Mouse (Mus musculus) ES-E14 (cell line): ENCODE measurements around the gene Tgm7.

Experiments used
- HCFC1 ChIP-seq: IDR thresholded peaks from 2 replicates; pipeline ENCODE4 v1.6.1; 2012; ENCODE audit warnings: low read length, inconsistent platforms, borderline replicate concordance; ENCODE audit not compliant: insufficient read depth
- MAFK ChIP-seq: IDR thresholded peaks from 2 replicates; pipeline ENCODE4 v1.6.1; 2014; ENCODE audit warnings: mild to moderate bottlenecking, low read depth, low read length, inconsistent platforms; ENCODE audit not compliant: insufficient read depth
- ZC3H11A ChIP-seq: IDR thresholded peaks from 2 replicates; pipeline ENCODE4 v1.6.1; 2012; ENCODE audit warnings: low read depth, mild to moderate bottlenecking, inconsistent platforms, low read length, borderline replicate concordance
- ZNF384 ChIP-seq: IDR thresholded peaks from 2 replicates; pipeline ENCODE4 v1.6.1; 2012; ENCODE audit warnings: low read depth, low read length, inconsistent platforms

- no peak for TF ChIP-seq MAFK
- TF ChIP-seq ZNF384, result no peak
- TF ChIP-seq ZC3H11A, result no peak
- TF ChIP-seq HCFC1, result no peak
These were observed 32.8 kb upstream of the Tgm7 start for GRCm38 (mm10) chr2:121142415-121142814.
